Mouse (Mus musculus) small intestine, adult 2 months (tissue): ENCODE measurements at regions not wholly inside any gene's neighbourhood (a gene's known extent, or its start where the extent isn't known, plus 50 kb on each side); places are given as distances from the start of the nearest gene placed in this dataset.

Experiments used
- CTCF ChIP-seq: fragments of 200-500 bp; IDR thresholded peaks from 2 replicates; pipeline ENCODE4 v1.5.1; 2012; ENCODE audit warnings: low read depth, mild to moderate bottlenecking, control low read depth, inconsistent platforms, low read length, moderate library complexity, mixed read lengths; ENCODE audit not compliant: insufficient replicate concordance, insufficient read length; ENCODE audit errors: extremely low read depth
- POLR2A ChIP-seq: fragments of 200-500 bp; IDR thresholded peaks from 2 replicates; pipeline ENCODE4 v1.6.1; 2012; ENCODE audit warnings: low read depth, mild to moderate bottlenecking, control low read depth, inconsistent platforms, low read length, moderate library complexity

DNA sequence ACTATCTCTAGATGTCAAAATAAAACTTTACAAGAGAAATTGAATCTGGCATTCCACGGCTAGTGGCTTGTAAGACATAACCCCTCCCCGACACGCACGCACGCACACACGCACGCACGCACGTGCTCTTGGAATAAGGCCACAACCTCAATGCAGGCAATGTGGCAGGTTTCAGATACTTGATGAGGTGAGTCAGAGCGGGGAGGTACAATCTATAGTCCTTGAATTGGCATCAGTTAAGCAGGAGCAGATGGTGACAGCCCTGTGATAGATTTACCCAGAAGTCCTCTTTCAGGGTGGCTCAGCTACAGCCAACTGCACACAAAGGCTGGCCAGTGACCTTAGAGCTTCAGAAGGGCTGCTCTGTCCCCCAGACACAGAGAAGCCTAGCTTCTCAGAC lies 122.1 kb downstream of the Pja2 start:
- TF ChIP-seq POLR2A (no peak), CTCF (no peak)
